Mouse (Mus musculus) cerebellum, adult 2 months (tissue): ENCODE data around the gene Fcgr4. TPM values are rescaled to one million over a fixed set of nuclear protein-coding genes. Genes with fewer than 3 reads are reported as not detected.
"Not testable (repeated sequence)": the region's sequence is repeated elsewhere in the genome, so short reads cannot be mapped to it uniquely, and the experiment has no call there.

Source experiments
- DNase-seq, 2 experiments: peaks; one replicate each; pipeline ENCODE4 v3.0.0; 2021
- H3K27ac ChIP-seq: fragments of 200-500 bp; 2 replicates; pipeline ENCODE4 v1.5.1; 2012; ENCODE audit warnings: low read length, control low read depth, inconsistent platforms; ENCODE audit not compliant: insufficient read depth
- H3K27me3 ChIP-seq: fragments of 200-500 bp; 2 replicates; pipeline ENCODE4 v1.6.1; 2012; ENCODE audit warnings: inconsistent platforms, mild to moderate bottlenecking, low read length, moderate library complexity; ENCODE audit not compliant: control insufficient read depth, insufficient read depth
- H3K4me1 ChIP-seq: fragments of 200-500 bp; 2 replicates; pipeline ENCODE4 v1.6.1; 2011; ENCODE audit warnings: low read length; ENCODE audit not compliant: control insufficient read depth, insufficient read depth
- H3K4me3 ChIP-seq: fragments of 200-500 bp; replicated peaks from 2 replicates; pipeline ENCODE3; 2011; ENCODE audit warnings: mild to moderate bottlenecking, low read depth, low read length, control low read depth; ENCODE audit not compliant: insufficient read depth
- CTCF ChIP-seq: fragments of 200-500 bp; IDR thresholded peaks from 2 replicates; pipeline ENCODE4 v1.5.1; 2011; ENCODE audit warnings: low read depth, mild to moderate bottlenecking, control low read depth, low read length, moderate library complexity, borderline replicate concordance; ENCODE audit not compliant: insufficient read depth
- POLR2A ChIP-seq: fragments of 200-500 bp; IDR thresholded peaks from 2 replicates; pipeline ENCODE4 v1.6.1; 2011; ENCODE audit warnings: low read length, control low read depth, borderline replicate concordance; ENCODE audit not compliant: insufficient read depth
- WGBS: fragments of 180-500 bp; shearing (Covaris S2); methylation state at CpG from one replicate; pipeline ENCODE4 v1.1.7; 2018; 5-methylcytosine and 5-hydroxymethylcytosine counted together
- polyA plus RNA-seq: library from polyadenylated mRNA; depleted of rRNA; stranded (reverse); fragments of >200 nt; gene quantifications from 2 replicates; pipeline ENCODE4 v1.2.3, GENCODE M21; 2012

Fcgr4 gene
- polyA plus RNA-seq, 1 experiment: 0.18 TPM

- 75% methylated on average over 3 of the region's 3 CpGs for WGBS
- Histone ChIP-seq H3K4me1 (no peaks in the 10 kb centered on the region), H3K27ac (no peak overlapping the region), H3K27me3 (no peaks in the 10 kb centered on the region), H3K4me3 (no peak overlapping the region)
- DNase-seq: no peak
- TF ChIP-seq CTCF (no peak), POLR2A (no peak)
Measured at GRCm38 (mm10) chr1:171046501-171046900, 27.8 kb downstream of the Fcgr4 start.

- DNase-seq: peak in 1 of 2 experiments; percentile 17
- Histone ChIP-seq H3K4me1 (no peaks in the 10 kb centered on the region), H3K27ac (no peak overlapping the region), H3K27me3 (no peaks in the 10 kb centered on the region), H3K4me3 (peak overlapping the region; percentile 60)
- 56% methylated on average over 10 of the region's 10 CpGs for WGBS
- TF ChIP-seq CTCF (no peak), POLR2A (no peak)
Measured at GRCm38 (mm10) chr1:171049263-171049662, 30.5 kb downstream of the Fcgr4 start.

- DNase-seq: no peak
- H3K4me3 ChIP-seq: no peak overlapping the region
- H3K4me1 ChIP-seq: no peaks in the 10 kb centered on the region
- WGBS: 89% methylated on average over 7 of the region's 7 CpGs
- no peaks in the 10 kb centered on the region for H3K27me3 ChIP-seq
- no peak for TF ChIP-seq POLR2A
- TF ChIP-seq CTCF: no peak
- no peak overlapping the region for H3K27ac ChIP-seq
Measured at GRCm38 (mm10) chr1:171050774-171051173, 32.1 kb downstream of the Fcgr4 start.

GRCm38 (mm10) chr1:171053305-171053704 lies 34.6 kb downstream of the Fcgr4 start:
- Histone ChIP-seq H3K4me1 (no peaks in the 10 kb centered on the region), H3K4me3 (no peak overlapping the region), H3K27me3 (no peaks in the 10 kb centered on the region), H3K27ac (no peak overlapping the region)
- DNase-seq: no peak
- WGBS: 83% methylated on average over 6 of the region's 6 CpGs
- TF ChIP-seq CTCF: no peak
- TF ChIP-seq POLR2A: no peak

- 62% methylated on average over 5 of the region's 5 CpGs for WGBS
- H3K27ac ChIP-seq: no peak overlapping the region
- H3K4me3 ChIP-seq: no peak overlapping the region
- no peak for DNase-seq
- H3K4me1 ChIP-seq: no peaks in the 10 kb centered on the region
- H3K27me3 ChIP-seq: no peaks in the 10 kb centered on the region
- TF ChIP-seq CTCF (no peak), POLR2A (no peak)
Measured at GRCm38 (mm10) chr1:171057253-171057652, 38.5 kb downstream of the Fcgr4 start.

GRCm38 (mm10) chr1:171059203-171059602 lies 40.5 kb downstream of the Fcgr4 start:
- Histone ChIP-seq H3K27me3 (no peaks in the 10 kb centered on the region; the same call in 1 of the 2 replicates), H3K4me3 (no peak overlapping the region), H3K4me1 (no peaks in the 10 kb centered on the region), H3K27ac (no peak overlapping the region)
- WGBS: 82% methylated on average over 2 of the region's 2 CpGs
- TF ChIP-seq POLR2A (no peak), CTCF (no peak)
- DNase-seq: no peak

GRCm38 (mm10) chr1:171060392-171060791 lies 41.7 kb downstream of the Fcgr4 start:
- no peak overlapping the region for H3K4me3 ChIP-seq
- no peaks in the 10 kb centered on the region for H3K4me1 ChIP-seq
- WGBS: 70% methylated on average over 10 of the region's 10 CpGs

GRCm38 (mm10) chr1:171061566-171061965 lies 42.8 kb downstream of the Fcgr4 start:
- peaks cover 2% of the 10 kb centered on the region; the same call in 1 of the 2 replicates for H3K27me3 ChIP-seq
- no peak for TF ChIP-seq CTCF
- no peak for TF ChIP-seq POLR2A
- H3K27ac ChIP-seq: no peak overlapping the region
- 88% methylated on average over 3 of the region's 3 CpGs for WGBS
- H3K4me1 ChIP-seq: no peaks in the 10 kb centered on the region
- DNase-seq: no peak
- no peak overlapping the region for H3K4me3 ChIP-seq

More at GRCm38 (mm10) chr1:171060392-171060791, 41.7 kb downstream of the Fcgr4 start:
- no peak for TF ChIP-seq POLR2A
- TF ChIP-seq CTCF: no peak
- Histone ChIP-seq H3K27ac (no peak overlapping the region), H3K27me3 (peaks cover 2% of the 10 kb centered on the region; the same call in 1 of the 2 replicates)
- no peak for DNase-seq

- not testable (repeated sequence) for H3K27me3 ChIP-seq, H3K27ac ChIP-seq, H3K4me1 ChIP-seq, H3K4me3 ChIP-seq
- whole genome bisulfite sequencing: 9% methylated on average over 42 of the region's 61 CpGs
- peak; percentile 17 to 44 for DNase-seq
Measured at GRCm38 (mm10) chr1:171063569-171064490, 45.1 kb downstream of the Fcgr4 start.

- 2% methylated on average over 44 of the region's 75 CpGs for WGBS
- not testable (repeated sequence) for H3K4me3 ChIP-seq, H3K27me3 ChIP-seq, H3K27ac ChIP-seq, H3K4me1 ChIP-seq
- DNase-seq: peak; percentile 64 to 74
Measured at GRCm38 (mm10) chr1:171064491-171065242, 45.9 kb downstream of the Fcgr4 start, which contains the start of gene Fcgr3. Fcgr3 (minus strand) TSS chr1:171064935.

GRCm38 (mm10) chr1:171065243-171065587 lies 46.5 kb downstream of the Fcgr4 start:
- not testable (repeated sequence) for H3K27ac ChIP-seq, H3K27me3 ChIP-seq, H3K4me1 ChIP-seq, H3K4me3 ChIP-seq
- under 1% methylated on average over 25 of the region's 35 CpGs for WGBS
- peak; percentile 21 to 33 for DNase-seq
